In the genomic region with DNA sequence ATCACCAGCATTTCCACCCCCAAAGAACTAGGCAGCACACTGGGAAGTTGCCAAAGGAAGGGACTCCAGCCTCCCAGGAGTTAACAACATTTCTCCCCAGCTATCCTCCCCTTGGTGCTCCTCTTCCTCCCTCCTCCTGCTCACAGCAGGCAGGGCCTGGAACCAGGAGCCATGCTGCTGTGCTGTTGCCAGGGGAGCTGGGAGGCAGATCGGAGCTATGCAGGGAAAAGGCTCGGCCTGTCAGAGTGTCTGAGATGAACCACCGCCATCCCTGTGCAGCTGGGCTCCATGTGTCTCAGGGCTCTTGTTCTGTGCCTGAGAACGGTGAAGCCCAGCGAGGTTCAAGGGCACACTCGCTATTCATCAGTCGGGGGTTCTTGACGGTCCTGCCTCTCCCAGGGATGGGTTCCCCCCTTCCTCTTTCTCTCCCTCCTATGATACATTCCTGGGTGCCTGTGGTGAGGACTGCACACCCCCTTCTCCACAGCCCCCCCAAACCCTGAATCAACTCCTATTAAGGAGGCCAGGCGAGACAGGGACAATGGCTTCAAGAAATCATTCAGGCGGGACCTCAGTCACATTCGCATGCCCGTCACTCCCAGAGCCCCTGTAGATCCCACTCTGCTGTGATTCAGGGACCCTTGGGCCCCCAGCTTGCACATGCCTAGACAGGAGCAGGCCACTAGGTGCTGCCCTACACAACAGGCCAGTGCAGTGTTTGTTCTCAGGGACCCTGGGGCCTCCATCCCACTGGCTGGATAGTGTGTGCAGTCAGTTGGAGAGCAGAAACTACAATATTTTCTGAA, we compare ENCODE assay signal across 11 mouse cellular contexts.
DNase-seq lines count a peak whose midpoint lies in the region; ATAC-seq and TF ChIP-seq lines count a peak whose summit lies in the region.
"Had no signal": no experiment of that assay in that cellular context is flagged by ENCODE, and none has a peak within 500 bp of the region (broad histone marks: within the 10 kb centered on the region; RNA-seq: fewer than 3 reads in every experiment).

No protein-coding gene starts in this region.

- H3K9ac ChIP-seq in forebrain, embryonic 11.5 days (ENCODE audit: low read length), result peak overlapping the region; percentile 48
- H3K9ac ChIP-seq: heart, embryonic 12.5 days; liver, embryonic 14.5 days had no signal

- H3K4me1 ChIP-seq in forebrain, embryonic 11.5 days (replicated peaks; ENCODE audit: control insufficient read depth, insufficient read depth, low read length), result peaks cover 63% of the 10 kb centered on the region
- H3K4me1 ChIP-seq in olfactory bulb, adult 2 months (ENCODE audit: control insufficient read depth, insufficient read depth, low read length), result peaks cover 52% of the 10 kb centered on the region

- H3K27ac ChIP-seq in forebrain, embryonic 11.5 days (ENCODE audit: low read depth, low read length), result peak overlapping the region; percentile 99
- peak overlapping the region; percentile 85 for H3K27ac ChIP-seq in olfactory bulb, adult 2 months (ENCODE audit: insufficient read depth, low read depth, low read length)
- H3K27ac ChIP-seq: liver, embryonic 14.5 days had no signal

- no peak for TF ChIP-seq POLR2A in olfactory bulb, adult 2 months (IDR thresholded peaks at IDR 0.05; ENCODE audit: insufficient read depth, low read depth, low read length)

- no peak for TF ChIP-seq CTCF in olfactory bulb, adult 2 months (IDR thresholded peaks at IDR 0.05; ENCODE audit: insufficient read depth, low read depth, low read length)

- no peak overlapping the region for H3K4me2 ChIP-seq in forebrain, embryonic 11.5 days (ENCODE audit: low read depth, low read length, severe bottlenecking)
- H3K4me2 ChIP-seq: heart, embryonic 12.5 days had no signal

- peaks cover 7% of the 10 kb centered on the region; the same call in 1 of the 2 replicates for H3K27me3 ChIP-seq in forebrain, embryonic 11.5 days (ENCODE audit: control insufficient read depth, insufficient read depth, low read length)

- 9% methylated on average over 12 of the region's 12 CpGs for WGBS in forebrain, embryonic 11.5 days
- 12% methylated on average over 12 of the region's 12 CpGs for WGBS in olfactory bulb, adult 2 months

- ATAC-seq in forebrain, embryonic 11.5 days (replicated peaks; ENCODE audit: low FRiP score), result peak; percentile 25

- peaks cover 13% of the 10 kb centered on the region; the same call in 1 of the 2 replicates for H3K36me3 ChIP-seq in forebrain, embryonic 11.5 days (ENCODE audit: control insufficient read depth, insufficient read depth, low read length)
- H3K36me3 ChIP-seq: heart, embryonic 12.5 days had no signal

- intact Hi-C loops in left cerebral cortex, postnatal 36 days (cut with DNase I), result no loop called here
- intact Hi-C loops in left cerebral cortex, postnatal 14 days (cut with DNase I), result no loop called here

- DNase-seq in left cerebral cortex, postnatal 36 days (ENCODE audit: low spot score in 2 of 2), result peak; percentile 56 to 57
- DNase-seq in left cerebral cortex, postnatal 14 days (ENCODE audit: low spot score in 2 of 2), result no peak
- DNase-seq in forebrain, embryonic 11.5 days (ENCODE audit: low spot score), result peak; percentile 80
- peak; percentile 81 for DNase-seq in mesoderm, embryonic 11.5 days (ENCODE audit: low read depth, low spot score)
- DNase-seq in adrenal gland, postnatal 4 days (ENCODE audit: low spot score in 2 of 2), result no peak
- DNase-seq in thymus, postnatal 0 days (ENCODE audit: low spot score), result no peak
- no peak for DNase-seq in urinary bladder, postnatal 36 days (ENCODE audit: low spot score in 2 of 2)
- DNase-seq: kidney, adult 11 months had no signal

- H3K9me3 ChIP-seq in forebrain, embryonic 11.5 days (ENCODE audit: control insufficient read depth, low read length), result no peaks in the 10 kb centered on the region
- H3K9me3 ChIP-seq: heart, embryonic 12.5 days had no signal

- H3K4me3 ChIP-seq in forebrain, embryonic 11.5 days (ENCODE audit: low read depth, low read length), result no peak overlapping the region
- H3K4me3 ChIP-seq in olfactory bulb, adult 2 months (ENCODE audit: insufficient read depth, low read depth, low read length), result no peak overlapping the region
- H3K4me3 ChIP-seq: heart, embryonic 12.5 days had no signal

Comparison
In these comparisons a context has a peak if more than half of its experiments do, and no peak if none do; other contexts are left out.
1. DNase-seq: peak in left cerebral cortex, postnatal 36 days (2 of 2), forebrain, embryonic 11.5 days (single experiment) and mesoderm, embryonic 11.5 days (single experiment); none in left cerebral cortex, postnatal 14 days (0 of 2), adrenal gland, postnatal 4 days (0 of 2), thymus, postnatal 0 days (single experiment) and urinary bladder, postnatal 36 days (0 of 2).